ENCODE assay signal across 8 mouse cellular contexts in genomic region chr5:130139393-130139792, GRCm38 (mm10). TPM values are rescaled to one million over a fixed set of nuclear protein-coding genes. Genes with fewer than 3 reads are reported as not detected.
DNase-seq lines count a peak whose midpoint lies in the region; ATAC-seq lines count a peak whose summit lies in the region.

No protein-coding gene starts in this region.

- 36% methylated on average over 8 of the region's 8 CpGs for WGBS in forebrain, embryonic 10.5 days
- WGBS in forebrain, embryonic 16.5 days = 27% methylated on average over 8 of the region's 8 CpGs

- H3K9ac ChIP-seq in forebrain, embryonic 16.5 days (replicated peaks; ENCODE audit: low read depth, low read length) = no peak overlapping the region

- H3K27ac ChIP-seq in forebrain, embryonic 10.5 days = no peak overlapping the region
- H3K27ac ChIP-seq in forebrain, embryonic 16.5 days (ENCODE audit: low read length) = no peak overlapping the region

- peaks cover 15% of the 10 kb centered on the region for H3K27me3 ChIP-seq in forebrain, embryonic 10.5 days (ENCODE audit: poor library complexity, severe bottlenecking)
- no peaks in the 10 kb centered on the region for H3K27me3 ChIP-seq in forebrain, embryonic 16.5 days (replicated peaks; ENCODE audit: control insufficient read depth, insufficient read depth, low read length)

- H3K4me2 ChIP-seq in forebrain, embryonic 16.5 days (ENCODE audit: low read length) = no peak overlapping the region

- no peak overlapping the region for H3K4me3 ChIP-seq in forebrain, embryonic 10.5 days
- no peak overlapping the region for H3K4me3 ChIP-seq in forebrain, embryonic 16.5 days (replicated peaks; ENCODE audit: low read length)

- ATAC-seq in forebrain, embryonic 16.5 days = no peak
- peak; percentile 43 for ATAC-seq in granulocyte monocyte progenitor cell, adult 5-6 weeks (replicated peaks; ENCODE audit: poor library complexity, severe bottlenecking)
- peak; percentile 61 for ATAC-seq in megakaryocyte, adult 5-6 weeks (ENCODE audit: poor library complexity, severe bottlenecking)

- peak; percentile 63 for DNase-seq in forebrain, embryonic 10.5 days (ENCODE audit: extremely low spot score, low spot score)
- peak; percentile 49 for DNase-seq in T-cell, adult 2 months (ENCODE audit: low spot score)
- peak; percentile 59 to 81 for DNase-seq in cerebellum, postnatal 4 days (ENCODE audit: low spot score in 2 of 2)
- peak; percentile 43 for DNase-seq in layer of hippocampus, adult 9-11 months
- peak; percentile 82 to 87 for DNase-seq in spleen, postnatal 10 days (ENCODE audit: low spot score in 2 of 2)

- H3K36me3 ChIP-seq in forebrain, embryonic 10.5 days (replicated peaks) = peaks cover 27% of the 10 kb centered on the region
- no peaks in the 10 kb centered on the region for H3K36me3 ChIP-seq in forebrain, embryonic 16.5 days (ENCODE audit: control insufficient read depth, insufficient read depth)

- no peaks in the 10 kb centered on the region for H3K9me3 ChIP-seq in forebrain, embryonic 10.5 days
- H3K9me3 ChIP-seq in forebrain, embryonic 16.5 days (ENCODE audit: control insufficient read depth, low read length) = no peaks in the 10 kb centered on the region

- peaks cover 8% of the 10 kb centered on the region for H3K4me1 ChIP-seq in forebrain, embryonic 10.5 days
- peaks cover 4% of the 10 kb centered on the region; the same call in 1 of the 2 replicates for H3K4me1 ChIP-seq in forebrain, embryonic 16.5 days (replicated peaks; ENCODE audit: control insufficient read depth, insufficient read depth, low read length)

RNA-seq across cellular contexts. Expression of gene Kctd7, which starts 5.3 kb away (rescaled TPM):
- polyA plus RNA-seq in forebrain, embryonic 10.5 days (2016; fragmentation: Nextera tagmentation; extraction: Ambion mirVana) = 3.6 and 3.9 TPM in 2 replicates
- 14.3 and 14.9 TPM in 2 replicates for polyA plus RNA-seq in forebrain, embryonic 16.5 days (2015; fragmentation: Nextera tagmentation; extraction: Ambion mirVana)
- total RNA-seq in granulocyte monocyte progenitor cell, adult 5-6 weeks (2014; fragmentation: Nextera tagmentation) = 3.2 and 4.4 TPM in 2 replicates
- total RNA-seq in granulocyte monocyte progenitor cell, adult 5-6 weeks (2017) = 3.6 and 4.1 TPM in 2 replicates
- 1.0 and 1.4 TPM in 2 replicates for total RNA-seq in megakaryocyte, adult 5-6 weeks (2015)
- 2.2 and 8.9 TPM in 2 replicates for total RNA-seq in megakaryocyte, adult 5-6 weeks (2017)

RNA-seq across cellular contexts. Expression of gene Rabgef1, which starts 32.2 kb away (rescaled TPM):
- 23.3 and 25.4 TPM in 2 replicates for polyA plus RNA-seq in forebrain, embryonic 10.5 days (2016; fragmentation: Nextera tagmentation; extraction: Ambion mirVana)
- polyA plus RNA-seq in forebrain, embryonic 16.5 days (2015; fragmentation: Nextera tagmentation; extraction: Ambion mirVana) = 44.7 and 47.0 TPM in 2 replicates
- total RNA-seq in granulocyte monocyte progenitor cell, adult 5-6 weeks (2014; fragmentation: Nextera tagmentation) = 12.8 and 18.8 TPM in 2 replicates
- total RNA-seq in granulocyte monocyte progenitor cell, adult 5-6 weeks (2017) = 11.3 and 24.0 TPM in 2 replicates
- total RNA-seq in megakaryocyte, adult 5-6 weeks (2015) = 16.8 and 19.0 TPM in 2 replicates
- total RNA-seq in megakaryocyte, adult 5-6 weeks (2017) = 19.9 and 22.2 TPM in 2 replicates
